Mouse (Mus musculus) erythroid progenitor cell, adult 5-6 weeks (primary cell): ENCODE measurements around the gene Grb2. TPM values are rescaled to one million over a fixed set of nuclear protein-coding genes. Genes with fewer than 3 reads are reported as not detected.
A peak's percentile ranks its signal among the peaks of the same experiment; 100 is the strongest.

Experiments
- ATAC-seq: replicated peaks from 2 replicates; pipeline ENCODE4 v1.8.0; 2016; ENCODE audit warnings: moderate number of reproducible peaks, mild to moderate bottlenecking, moderate TSS enrichment, inconsistent platforms; ENCODE audit not compliant: poor library complexity, low FRiP score, severe bottlenecking
- total RNA-seq, 2 experiments: library from RNA; stranded (forward) in 1 of 2; stranded (reverse) in 1 of 2; fragments of 150-400 nt in 1 of 2; fragments of 186-747, 209-891 nt in 1 of 2; gene quantifications; 2 replicates each; pipeline versions ENCODE4 v1.2.3 to v1.2.4; 2015 to 2017; ENCODE audit warnings: low replicate concordance in 2 of 2

The Grb2 gene
- total RNA-seq, 2 experiments from 2014 or later = 10.1 to 49.5 TPM

DNA sequence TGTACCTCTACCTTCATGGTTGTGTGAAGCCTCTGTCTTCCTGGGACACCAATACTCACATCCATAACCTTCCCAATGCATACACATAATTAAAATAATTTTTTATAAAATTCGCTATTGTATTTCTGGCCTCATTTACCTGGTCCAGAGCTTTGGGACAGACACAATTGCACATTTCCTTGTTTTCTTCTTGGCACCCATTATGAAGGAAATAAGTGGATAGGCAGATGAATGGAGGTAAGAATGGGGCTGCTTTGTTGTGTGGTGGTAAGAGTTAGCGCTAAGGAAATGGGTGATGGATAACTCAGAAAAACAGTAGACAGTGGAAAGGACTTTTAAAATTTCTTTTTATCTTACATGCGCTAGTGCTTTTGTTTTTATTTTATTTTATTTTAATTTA lies 5.0 kb upstream of the Grb2 start:
- no peak for ATAC-seq

DNA sequence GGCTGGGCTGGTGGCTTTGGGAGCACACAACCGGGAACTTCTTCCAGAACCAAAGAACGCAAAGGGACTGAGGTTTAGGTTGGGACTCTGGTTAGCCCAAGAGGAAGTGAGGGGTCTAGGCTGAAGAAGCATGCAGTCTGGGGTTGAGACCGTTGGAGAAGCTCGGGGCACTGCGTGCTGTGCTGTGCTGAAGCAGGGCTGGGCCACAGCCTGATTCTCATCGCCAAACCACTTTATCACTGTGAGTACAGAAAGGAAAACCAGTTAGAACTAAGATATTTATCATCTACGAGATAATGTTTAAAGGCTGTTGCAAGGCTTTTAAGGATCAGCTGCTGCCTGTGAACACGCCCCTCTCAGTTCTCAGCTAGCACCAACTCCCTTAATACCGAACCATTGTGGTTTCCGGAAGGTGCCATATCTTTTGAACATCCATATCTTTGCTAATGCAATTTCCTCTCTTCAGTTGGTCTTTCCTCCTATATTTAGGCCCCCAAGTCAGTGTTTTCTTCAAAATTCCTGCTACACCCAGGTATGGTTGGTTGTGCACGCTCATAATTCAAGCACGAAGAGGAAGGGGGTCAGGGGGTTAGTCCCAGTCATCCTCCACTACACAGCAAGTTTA lies 4.4 kb upstream of the Grb2 start:
- no peak for ATAC-seq

DNA sequence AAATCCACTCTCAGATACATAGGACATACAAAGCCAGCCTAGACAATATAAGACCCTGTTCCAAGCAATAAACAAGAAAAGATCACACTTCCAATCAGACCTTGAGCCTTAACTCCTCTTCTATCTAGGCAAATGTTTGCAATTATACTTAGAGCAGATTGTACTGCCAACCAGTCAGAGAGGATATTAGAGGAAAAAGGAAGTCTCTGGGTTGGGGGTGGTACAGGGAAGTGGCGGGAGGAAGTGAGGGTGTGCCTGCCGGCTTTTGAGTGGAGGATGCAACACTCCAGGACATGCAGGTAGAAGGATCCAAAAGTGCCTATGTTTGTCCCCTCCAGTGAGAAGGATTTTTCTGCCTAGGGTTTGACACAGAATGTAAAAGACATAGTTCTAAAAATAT lies 3.9 kb upstream of the Grb2 start:
- ATAC-seq = no peak

DNA sequence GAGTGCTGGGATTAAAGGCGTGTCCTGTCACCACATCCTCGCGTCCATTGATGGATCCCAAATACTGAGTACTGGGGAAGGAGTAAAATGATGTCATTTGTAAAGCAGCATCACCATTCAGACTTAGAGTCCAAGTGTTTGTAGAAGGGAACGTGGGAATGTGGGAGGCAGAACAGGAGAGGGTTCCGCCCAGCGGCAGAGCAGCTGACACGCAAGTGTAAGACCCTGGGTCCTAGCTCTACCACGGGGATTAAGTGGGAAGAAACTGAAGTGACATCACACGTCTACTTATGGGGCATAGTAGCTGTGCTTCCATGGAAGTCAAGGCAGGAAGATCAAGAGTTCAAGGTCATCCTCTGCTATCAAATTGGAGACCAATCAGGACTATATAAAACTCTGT lies 2.7 kb upstream of the Grb2 start:
- ATAC-seq = no peak

DNA sequence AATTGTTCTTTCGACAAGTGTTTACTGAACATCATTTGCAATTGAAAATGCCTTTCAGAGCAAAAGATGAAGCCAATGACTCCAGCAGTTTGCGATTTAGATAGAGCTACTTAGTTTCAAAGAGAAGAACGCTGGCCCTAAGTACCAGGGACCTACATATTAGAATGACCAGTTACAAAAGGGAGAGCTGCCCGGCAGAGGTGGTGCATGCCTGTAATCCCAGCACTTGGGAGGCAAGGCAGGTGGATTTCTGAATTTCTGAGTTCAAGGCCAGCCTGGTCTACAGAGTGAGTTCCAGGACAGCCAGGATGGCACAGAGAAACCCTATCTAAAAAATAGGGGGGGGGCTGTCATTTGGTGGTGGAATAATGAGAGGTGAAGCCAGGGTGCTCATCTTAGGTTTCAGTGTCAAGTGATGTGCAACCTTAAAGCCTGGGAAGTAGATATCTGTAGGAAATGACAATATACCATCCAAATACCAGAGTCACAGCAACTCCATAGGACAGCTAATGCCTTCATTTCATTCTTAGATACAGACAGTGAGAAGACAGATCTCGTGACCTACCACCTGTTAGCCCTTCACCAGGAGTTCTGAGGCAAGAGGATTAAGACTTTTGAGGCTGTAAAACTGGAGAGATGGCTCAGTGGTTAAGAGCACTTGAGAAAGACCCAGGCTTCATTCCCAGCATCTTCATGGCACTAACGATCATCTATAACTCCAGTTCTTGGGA lies 1.6 kb upstream of the Grb2 start:
- no peak for ATAC-seq

DNA sequence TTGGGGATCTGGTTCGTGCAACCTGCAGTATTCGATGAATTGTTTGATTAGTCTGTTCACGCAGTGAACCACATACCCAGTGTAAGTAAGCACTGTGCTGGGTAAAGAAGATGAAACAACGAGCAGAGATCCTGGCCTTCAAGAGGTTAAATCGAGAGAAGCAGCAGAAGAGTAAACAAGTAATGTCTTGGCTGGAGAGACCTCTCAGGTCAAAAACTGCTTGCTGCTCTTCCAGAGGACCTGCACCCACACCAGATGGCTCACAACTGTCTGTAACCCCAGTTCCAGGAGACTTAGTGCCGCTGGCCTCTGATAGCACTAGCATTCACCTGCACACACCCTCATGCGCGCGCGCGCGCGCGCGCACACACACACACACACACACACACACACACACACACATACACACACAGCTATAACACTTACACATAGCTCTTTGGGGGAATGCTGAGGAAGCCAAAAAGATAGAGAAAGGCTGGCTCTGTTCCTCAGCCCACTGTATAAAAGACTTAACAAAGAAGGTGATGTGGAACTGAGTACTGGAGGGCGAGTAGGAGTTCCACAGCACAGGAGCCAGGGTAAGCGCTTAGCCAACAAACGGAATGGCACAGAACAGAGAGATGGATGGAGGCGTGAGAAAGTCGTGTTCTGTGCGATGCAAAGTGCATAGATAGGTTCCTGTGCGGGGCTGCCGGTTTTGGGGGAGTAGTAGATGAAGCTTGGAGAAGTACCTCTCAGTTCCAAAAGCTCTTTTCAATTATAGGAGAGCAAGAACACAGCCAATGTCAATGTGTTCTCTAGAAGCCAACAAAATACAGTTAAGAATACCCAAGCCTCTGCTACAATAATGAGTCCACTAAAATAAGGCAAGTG lies 795 bp upstream of the Grb2 start:
- peak; percentile 58 for ATAC-seq

DNA sequence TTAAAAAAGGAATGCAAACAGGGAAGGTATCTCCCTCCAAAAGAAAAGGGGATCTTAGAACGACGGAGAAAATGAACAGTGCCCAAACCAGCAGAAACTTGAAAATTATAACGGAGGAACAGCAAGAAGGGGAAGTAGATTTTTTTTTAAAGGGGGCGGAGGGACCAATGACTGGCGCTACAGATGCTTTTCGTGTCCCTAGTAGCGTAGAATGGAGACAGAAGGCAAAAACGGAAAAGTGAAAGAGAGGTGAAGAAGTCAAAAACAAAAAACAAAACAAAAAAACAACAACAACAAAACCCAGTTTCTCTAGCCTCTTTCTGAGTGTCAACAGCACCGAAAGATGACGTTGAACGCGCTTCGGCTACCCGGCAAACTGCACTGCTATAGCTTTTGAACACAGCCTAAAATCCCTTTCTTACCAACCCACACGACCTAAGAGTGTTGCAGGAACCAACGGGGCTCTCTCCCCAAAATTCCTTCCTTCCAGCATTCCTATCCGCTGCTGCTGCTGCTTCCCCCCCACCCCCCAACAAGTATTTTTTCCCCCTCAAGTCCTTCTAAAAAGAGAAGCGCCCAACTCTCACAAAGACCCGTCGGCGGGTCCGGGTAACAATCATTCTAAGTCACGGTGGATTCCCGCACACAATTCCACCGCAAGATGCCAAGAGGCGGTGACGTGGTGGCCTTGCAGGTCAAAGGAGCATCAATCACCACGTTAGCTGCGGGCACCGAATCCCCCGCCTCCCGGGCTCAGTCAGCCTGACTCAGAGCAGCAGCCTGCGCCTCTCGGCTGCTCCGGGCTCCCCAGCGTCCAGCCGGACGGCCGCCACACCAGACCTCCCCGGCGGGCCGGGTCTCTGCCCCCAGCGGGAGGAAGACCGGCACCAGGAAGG lies 836 bp downstream of the Grb2 start:
- ATAC-seq = peak; percentile 22

DNA sequence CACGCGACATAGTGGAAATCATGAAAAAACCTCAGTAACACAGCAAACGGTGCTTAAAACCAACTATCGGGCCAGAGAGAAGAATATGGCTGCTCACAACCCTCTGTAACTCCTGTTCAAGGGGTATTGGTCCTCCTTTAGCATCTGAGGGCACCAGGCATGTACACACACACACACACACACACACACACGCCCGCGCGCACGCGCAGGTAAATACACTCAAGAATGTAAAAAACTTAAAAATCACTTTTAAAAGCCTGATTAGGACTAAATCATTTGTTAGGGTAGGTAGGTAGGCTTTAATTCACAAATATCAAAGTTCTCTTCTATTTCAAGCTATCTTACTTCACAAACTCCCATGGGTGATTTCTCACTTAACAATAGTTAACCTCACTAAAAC lies 1.8 kb downstream of the Grb2 start:
- no peak for ATAC-seq

DNA sequence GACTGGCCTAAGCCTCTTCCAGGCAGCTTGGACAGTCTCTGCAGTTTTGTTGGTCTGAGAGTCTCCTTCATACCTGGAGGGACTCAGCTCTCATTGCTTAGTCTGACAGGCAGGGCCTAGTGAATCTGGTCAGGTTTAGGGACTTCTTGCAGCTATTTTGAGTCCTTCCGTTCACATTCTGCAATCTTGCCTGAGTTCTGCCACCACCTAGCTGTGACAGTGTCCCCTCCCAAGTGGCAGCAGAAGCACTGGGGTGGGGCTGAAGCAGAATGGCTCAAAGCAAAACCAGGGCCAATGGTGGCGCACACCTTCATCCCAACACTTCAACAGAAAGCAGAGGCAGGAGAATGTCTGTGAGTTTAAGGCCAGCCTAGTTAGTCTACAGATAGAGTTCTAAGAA lies 2.8 kb downstream of the Grb2 start:
- ATAC-seq = no peak

DNA sequence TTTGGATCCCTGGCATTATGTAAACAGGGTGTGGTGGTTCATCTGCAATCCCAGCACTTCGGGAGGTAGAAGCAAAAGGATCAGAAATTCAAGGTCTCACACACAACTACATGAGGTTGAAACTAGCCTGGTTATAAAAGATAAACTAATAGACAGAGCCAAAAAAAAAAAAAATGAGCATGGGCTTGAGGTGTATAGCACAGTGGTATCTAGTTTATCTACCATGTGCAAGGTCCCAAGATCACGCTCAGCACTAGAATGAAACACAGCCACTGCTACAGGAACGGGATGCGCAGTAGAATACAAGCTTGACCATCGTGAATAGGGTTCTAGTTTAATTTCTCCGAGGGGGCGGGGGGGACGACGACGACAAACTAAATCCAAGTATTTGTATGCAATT lies 3.7 kb downstream of the Grb2 start:
- ATAC-seq = no peak

DNA sequence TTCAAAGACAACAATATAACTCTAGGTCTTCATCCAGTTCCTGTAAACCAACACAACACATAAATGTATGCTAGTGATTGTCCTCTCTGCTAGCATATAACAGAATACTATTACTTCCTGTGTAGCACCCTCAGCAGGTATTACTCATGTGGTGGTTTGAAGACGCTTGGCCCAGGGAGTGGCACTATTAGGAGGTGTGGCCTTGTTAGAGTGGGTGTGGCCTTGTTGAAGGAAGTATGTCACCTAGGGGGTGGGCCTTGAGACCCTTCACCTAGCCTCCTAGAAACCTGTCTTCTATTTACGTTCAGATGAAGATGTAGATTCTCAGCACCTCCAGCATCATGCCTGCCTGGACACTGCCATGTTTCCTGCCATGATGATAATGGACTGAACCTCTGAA lies 4.9 kb downstream of the Grb2 start:
- ATAC-seq = no peak

DNA sequence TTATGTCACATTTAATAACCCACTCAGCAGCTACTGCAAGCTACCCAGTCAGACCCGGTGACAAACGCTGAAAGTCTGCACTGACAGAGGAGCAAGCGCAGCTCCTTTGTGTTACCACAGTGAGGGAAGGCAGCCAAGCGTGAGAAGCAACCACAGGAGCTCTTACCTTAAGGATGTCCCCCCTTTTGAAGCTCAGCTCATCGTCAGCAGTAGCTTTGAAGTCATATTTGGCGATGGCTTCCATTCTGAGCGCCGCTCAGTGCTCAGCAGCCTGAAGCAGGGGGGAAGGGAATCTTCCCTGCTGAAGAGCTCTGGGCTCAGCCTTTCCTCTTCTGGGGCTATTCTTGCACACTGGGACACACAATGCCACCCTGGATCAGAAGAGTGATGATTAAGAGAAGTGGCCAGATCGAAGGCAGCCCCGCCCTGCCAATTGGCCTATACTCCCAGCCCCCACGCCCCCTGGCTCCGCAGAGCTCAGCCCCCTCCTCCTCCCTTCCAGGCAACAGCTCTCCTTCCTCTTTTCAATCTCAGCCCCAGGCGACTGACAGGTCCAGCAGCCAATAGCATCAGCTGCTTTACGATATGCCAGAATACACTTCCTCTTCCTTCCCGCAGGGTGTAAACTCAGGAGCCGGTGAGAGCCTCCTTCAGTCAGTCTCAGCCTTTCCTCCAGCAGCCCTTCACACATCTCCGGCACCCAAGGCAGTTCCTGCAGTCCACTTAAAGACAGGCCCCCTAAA lies 9.2 kb downstream of the Grb2 start:
- ATAC-seq = 0 out of 2 replicates have a peak, but pooled peaks have one; percentile 39

DNA sequence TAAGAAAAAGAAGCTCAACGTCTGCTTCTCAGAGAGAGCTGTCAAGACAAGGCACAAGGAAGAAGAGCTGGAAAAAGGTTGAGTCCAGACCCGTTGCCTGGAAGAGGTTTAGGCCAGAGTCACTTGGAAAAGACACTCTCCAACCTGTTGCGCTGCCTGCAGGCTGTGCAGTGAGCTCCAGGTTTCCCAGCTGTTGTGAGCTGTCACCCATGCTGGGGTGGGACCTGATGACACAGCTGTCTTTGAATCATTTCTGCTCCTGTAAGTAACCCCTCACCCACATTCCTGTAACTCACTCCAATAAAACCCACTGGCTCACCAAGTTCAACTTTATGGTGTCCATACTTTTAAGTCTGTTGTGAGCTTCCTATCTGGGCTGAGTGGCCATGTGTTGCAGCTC lies 10.7 kb downstream of the Grb2 start:
- ATAC-seq = no peak

DNA sequence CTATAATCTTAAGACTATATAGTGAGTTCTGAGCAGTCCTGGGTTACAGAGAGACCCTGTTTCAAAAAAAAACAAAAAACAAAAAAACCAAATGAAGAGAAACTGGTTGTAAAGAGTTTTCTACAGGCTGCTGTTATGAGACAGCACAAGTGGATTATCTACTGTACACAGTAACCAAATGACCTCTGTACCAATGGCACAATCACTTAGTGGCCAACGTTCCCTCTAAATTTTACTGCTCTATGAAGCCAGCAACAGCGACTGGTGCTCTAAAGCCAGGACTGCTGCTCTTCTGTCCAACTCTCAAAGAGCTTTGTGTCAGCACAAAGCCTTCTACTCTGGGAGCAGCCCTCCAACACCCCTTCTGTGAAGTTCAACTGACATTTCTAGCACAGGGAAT lies 11.3 kb downstream of the Grb2 start:
- ATAC-seq = no peak

DNA sequence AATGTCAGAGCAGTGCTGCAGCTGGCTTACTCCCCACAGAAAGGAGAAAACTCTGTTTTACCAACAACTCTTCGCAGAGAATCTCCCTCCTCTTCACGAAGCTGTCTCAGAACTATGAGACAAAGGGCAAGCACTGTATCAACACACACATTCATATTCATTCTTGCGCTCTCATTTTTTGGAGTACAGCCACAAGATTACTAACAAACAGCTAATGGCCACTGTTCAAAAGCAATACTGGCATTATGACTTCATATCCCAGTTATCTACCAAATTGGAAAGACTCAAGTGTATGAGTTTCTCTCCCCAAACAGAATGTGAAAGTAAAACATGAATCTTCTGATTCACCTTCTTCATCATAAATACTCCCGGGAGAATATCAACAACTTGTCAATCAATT lies 11.9 kb downstream of the Grb2 start:
- ATAC-seq = no peak

DNA sequence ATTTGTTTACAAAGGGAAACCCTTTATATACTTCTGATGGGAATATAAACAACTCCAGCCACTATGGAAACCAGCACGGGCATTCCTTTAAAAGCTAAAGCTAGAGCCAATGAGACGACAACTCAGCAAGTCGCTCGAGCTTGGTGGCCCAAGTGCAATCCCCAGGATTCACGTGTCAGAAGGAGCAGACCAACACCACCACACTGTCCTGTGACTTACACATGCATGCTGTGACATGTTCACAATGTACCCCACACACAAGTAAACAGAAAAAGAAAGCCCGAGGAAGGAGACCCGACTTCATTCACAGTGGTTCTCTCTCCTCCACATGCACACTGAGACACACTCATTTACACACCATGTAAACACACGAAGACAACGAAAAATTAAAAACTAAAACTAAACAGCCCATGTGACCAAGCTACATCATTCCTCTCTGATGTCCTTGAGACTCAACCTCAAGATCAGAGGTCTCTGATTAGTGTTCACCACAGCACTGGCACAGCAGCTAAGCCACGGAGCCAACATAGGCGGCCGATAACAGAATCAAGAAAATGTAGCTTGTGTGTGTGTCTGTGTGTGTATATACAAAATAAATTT lies 14.3 kb downstream of the Grb2 start:
- no peak for ATAC-seq

DNA sequence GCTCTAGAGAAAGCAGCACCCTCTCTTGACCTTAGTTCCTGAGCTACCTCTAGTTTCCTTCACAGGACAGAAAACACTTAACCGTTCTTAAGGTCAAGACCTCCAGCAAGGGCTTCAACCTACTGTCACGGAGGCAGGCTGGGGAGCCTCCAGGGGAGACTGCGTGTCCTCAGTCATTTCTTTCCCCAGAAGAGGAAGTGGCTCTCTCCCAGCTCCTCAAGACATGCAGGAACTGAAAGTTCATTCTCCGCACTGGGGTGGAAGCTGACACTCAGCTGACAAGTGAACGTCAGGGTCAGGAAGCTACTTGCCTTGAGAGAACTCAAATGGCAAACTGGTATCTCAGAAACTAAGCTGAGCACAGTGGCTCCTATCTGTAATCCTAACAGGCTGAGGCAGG lies 15.6 kb downstream of the Grb2 start:
- ATAC-seq = no peak

DNA sequence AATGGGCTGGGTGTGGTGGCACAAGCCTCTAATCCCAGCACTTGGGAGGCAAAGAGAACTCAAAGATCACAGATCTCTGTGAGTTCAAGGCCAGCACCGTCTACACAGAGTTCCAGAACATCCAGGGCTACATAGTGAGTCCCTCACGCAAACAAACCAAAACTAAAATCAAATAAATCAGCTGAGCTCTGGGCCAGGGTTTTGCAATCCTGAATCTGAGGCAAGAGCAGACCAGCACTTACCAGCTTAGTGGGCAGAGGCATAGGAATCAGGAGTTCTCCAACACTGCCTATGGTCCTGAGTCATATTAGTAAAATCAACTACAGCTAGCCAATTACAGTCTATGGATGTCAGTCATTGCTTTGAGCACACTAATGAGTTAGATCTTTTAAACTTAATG lies 16.4 kb downstream of the Grb2 start:
- ATAC-seq = no peak

DNA sequence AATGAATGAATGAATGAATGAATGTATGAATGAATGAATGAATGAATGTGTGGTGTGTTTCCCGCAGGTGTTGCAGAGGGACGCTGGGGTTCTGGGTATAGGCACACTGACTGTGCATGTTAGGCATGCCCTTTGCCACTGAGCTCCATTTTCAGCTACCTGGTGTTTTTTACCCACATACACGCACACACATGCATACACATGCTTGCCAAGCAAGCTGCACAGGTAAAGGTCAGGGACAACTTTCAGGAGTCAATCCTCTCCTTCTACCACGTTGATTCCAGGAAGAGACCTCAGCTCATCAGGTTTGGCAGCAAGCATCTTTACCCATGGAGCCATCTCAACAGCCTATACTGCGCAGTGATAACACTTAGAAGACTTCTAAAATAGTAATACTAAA lies 16.9 kb downstream of the Grb2 start:
- no peak for ATAC-seq
